Mouse (Mus musculus) ES-CJ7 (cell line): ENCODE results near the gene Stk36.

ENCODE experiments used
- DNase-seq: peaks from one replicate; pipeline ENCODE4 v3.0.0; 2011; ENCODE audit warnings: low read depth, low spot score

Gene Stk36

GRCm38 (mm10) chr1:74668371-74668770, 67.1 kb downstream of the Stk36 start:
- DNase-seq, result no peak

GRCm38 (mm10) chr1:74672731-74673130, 71.5 kb downstream of the Stk36 start:
- no peak for DNase-seq

GRCm38 (mm10) chr1:74676863-74677262, 75.6 kb downstream of the Stk36 start:
- DNase-seq, result no peak

GRCm38 (mm10) chr1:74677843-74678242, 76.6 kb downstream of the Stk36 start:
- no peak for DNase-seq
